ENCODE assay signal across 20 mouse cellular contexts in genomic region chr5:75437924-75438323, GRCm38 (mm10).
DNase-seq lines count a peak whose midpoint lies in the region.
"Had no signal": no experiment of that assay in that cellular context is flagged by ENCODE, and none has a peak within 500 bp of the region (broad histone marks: within the 10 kb centered on the region; RNA-seq: fewer than 3 reads in every experiment).

No protein-coding gene starts in this region.

- intact Hi-C loops in heart, postnatal 14 days (cut with DNase I) = no loop called here

- peak; percentile 33 for DNase-seq in heart, adult 11 months
- DNase-seq in heart, postnatal 14 days = no peak
- peak; percentile 4 for DNase-seq in ES-CJ7 (ENCODE audit: low read depth, low spot score)
- peak; percentile 12 for DNase-seq in R1 (ENCODE audit: low read depth, low spot score)
- peak; percentile 24 for DNase-seq in ZHBTc4 (ENCODE audit: low read depth, low spot score)
- DNase-seq in retina, embryonic 14.5 days (ENCODE audit: low spot score) = no peak
- DNase-seq in thymus, postnatal 25 days = no peak
- DNase-seq in kidney, postnatal 36 days = no peak
- DNase-seq: adrenal gland, adult 2 months; adrenal gland, adult 8-10 months; adrenal gland, postnatal 10 days; adrenal gland, postnatal 14 days; adrenal gland, postnatal 25 days; adrenal gland, postnatal 36 days; B cell, adult 2 months; cerebellum, adult 11 months; cerebellum, adult 11-12 months; cerebellum, adult 18-20 months; cerebellum, adult 2 months; cerebellum, adult 8-10 months had no signal

Comparison
In these comparisons a context has a peak if more than half of its experiments do, and no peak if none do; other contexts are left out.
1. DNase-seq: peak in heart, adult 11 months (single experiment), ES-CJ7 (single experiment), R1 (single experiment) and ZHBTc4 (single experiment); none in heart, postnatal 14 days (0 of 2), retina, embryonic 14.5 days (single experiment), thymus, postnatal 25 days (single experiment) and kidney, postnatal 36 days (0 of 2).